Mouse (Mus musculus) neural tube, embryonic 10.5 days (tissue): Measurements from ENCODE around the gene Gstt3.
"Not testable (repeated sequence)": the region's sequence is repeated elsewhere in the genome, so short reads cannot be mapped to it uniquely, and the experiment has no call there.

Experiments used
- DNase-seq: peaks from one replicate; pipeline ENCODE4 v3.0.0-alpha.2; 2017; ENCODE audit warnings: low spot score; ENCODE audit errors: extremely low spot score

Gene Gstt3

DNA sequence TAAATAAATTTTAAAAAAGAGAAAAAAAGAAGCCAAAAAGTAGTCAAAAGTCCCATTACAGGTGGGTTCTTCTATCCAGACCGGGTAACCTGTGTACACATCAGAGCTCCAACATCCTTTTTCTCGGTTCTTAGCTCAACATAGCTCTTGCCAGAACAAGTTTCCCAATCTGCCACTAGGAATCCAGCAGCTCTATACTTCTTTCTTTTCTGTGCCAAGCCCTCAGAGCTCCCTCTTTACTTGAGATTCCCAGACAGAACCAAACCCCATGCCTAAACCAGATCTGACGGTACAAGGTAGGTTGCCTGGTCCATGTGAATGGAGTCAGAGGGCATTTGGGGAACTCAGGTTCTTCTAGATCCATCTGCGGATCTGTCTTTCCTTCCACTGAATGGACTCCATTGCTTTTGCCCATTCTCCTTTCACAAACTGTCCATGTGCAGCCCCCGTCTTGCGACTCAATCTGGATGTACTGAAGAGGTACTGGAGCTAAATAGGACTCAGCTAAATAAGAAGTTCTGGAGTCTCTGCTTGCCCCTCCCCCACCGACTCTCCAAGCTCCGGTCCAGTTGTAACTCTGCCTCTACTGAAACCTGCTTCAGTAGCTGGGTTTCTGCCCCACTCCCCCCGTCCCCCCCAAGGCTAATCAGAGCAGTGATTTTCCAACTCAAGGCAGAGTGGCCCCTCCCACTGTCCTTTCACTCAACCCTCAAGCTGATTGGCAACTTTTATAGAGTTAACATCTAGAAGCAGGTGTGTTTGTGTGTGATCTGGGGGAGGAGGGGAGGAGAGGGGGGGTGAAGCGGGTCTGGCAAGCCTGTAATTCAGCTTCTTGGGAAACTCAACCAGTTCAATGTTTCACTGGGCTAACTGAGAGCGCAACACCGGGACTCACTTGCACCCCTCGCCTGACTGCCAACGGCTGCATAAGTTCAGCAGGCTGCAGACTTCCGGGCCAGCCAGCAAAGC lies 1.7 kb downstream of the Gstt3 start:
- no peak for DNase-seq

DNA sequence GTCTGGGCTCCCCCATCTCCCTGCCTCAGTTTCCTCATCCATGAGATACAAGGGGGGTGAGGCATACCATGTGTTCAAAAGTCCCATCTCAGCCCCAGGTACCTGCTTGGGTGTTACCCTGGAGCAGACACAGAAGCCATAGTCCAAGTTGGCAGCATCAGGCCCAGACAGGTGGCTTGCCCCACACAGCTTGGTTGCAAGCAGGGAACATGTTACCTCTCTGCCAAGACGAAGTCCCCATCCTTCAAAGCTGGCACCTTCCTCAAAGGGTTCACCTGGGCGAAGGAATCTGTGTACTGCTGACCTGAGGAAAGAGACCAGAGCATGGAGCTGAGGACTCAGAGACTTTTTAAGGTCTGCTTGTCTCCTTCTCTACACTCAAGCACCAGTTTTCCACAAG lies 3.3 kb downstream of the Gstt3 start:
- DNase-seq: no peak

DNA sequence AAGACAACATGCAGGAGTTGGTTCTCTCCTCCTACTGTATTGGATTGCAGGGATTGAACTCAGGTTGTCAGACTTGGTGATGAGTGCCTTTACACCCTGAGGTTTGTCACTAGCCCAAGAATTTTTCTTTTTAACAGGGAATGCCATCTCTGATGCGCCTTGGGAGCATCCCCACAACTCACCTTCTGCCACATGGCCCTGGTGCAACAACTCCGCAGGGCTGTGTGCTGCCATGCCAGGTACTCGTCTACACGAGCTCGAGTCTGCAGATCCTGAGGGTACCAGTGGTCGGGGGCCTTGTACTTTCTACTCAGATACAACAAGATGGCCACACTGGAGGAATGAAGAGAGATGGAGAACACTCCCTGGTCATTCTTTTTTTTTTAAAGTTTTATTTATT lies 4.7 kb downstream of the Gstt3 start:
- no peak for DNase-seq

DNA sequence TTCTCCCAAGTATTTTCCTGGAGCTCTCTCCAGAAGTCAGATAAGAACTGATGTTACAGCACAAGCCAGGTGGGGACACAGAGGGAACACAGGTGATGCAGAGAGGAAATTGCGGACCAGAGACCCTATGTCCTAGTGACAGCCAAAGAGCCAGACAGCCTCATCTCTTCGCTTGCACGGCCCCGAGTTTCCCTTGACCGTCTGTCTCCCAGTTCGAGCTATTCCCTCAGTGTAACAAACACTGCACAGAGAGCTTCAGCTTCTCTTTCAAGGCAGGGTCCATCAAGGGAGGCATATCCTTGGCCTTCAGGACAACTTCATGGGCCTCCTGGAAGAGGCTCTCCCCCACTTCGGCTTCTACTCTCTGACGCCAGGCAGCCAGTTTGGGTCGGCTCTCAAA lies 6.6 kb downstream of the Gstt3 start:
- no peak for DNase-seq

DNA sequence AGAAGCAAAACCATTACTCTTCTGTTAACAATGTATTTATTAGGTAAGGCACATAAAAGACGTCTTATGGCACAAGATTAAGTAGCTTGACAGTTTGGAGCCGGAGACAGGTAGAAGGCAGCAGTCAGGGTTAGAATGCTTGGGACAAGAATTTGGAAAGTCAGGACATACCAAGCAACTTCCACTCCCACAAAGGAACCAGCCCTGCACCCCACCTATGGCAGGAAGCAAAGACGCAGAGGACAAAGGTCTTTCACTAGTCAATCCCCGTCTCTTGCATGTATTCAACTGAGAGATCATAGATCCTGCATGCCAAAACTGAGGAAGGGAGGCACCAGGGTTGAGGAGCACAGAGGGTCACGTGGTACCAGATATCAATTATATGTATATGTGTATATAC lies 7.1 kb downstream of the Gstt3 start:
- no peak for DNase-seq

DNA sequence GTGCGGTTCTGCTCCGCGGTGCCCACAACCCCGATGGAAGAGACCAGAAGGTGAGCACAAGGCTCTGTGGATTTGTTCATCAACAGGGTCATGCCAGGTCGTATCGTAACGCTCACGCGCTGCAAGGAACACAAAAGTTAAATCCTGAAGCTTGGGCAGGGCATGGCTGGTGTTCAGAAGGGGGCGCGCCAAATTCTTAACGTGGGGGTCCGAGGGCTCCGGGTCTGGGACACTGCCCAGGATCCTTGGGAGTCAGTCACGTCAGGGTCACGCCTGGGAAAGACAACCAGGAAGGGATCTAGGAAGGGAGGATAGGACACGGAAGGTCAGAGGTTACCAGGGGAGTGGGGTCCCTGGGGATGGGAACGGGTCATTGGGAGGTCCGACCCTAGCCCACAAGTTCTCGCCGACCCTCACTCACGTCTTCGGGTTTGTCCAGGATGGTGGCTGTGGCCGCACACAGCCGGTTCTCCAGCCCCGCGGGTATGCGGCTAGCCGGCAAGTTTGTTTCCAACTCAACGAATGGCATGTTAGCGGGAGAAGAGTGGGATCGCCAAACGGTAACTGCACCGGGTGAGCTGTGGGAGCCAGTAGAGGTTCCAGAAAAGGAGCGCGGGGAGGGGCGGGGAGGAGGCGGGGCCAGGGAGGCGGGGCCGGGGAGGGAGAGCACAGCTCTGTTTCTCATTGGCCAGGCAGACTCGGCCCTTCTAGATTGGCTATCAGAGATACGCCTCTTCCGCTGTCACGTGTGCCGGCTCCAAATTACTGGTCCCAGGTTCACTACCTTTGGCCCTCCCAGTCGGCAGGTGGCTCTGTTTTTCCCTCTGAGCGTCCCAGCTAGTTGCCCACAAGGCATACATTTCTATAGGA lies 8.2 kb downstream of the Gstt3 start, which contains the start of gene Ddt:
TSS of gene Ddt (minus strand) at position 620 of the 870 bp plus-strand sequence.
- peak; percentile 89 for DNase-seq

DNA sequence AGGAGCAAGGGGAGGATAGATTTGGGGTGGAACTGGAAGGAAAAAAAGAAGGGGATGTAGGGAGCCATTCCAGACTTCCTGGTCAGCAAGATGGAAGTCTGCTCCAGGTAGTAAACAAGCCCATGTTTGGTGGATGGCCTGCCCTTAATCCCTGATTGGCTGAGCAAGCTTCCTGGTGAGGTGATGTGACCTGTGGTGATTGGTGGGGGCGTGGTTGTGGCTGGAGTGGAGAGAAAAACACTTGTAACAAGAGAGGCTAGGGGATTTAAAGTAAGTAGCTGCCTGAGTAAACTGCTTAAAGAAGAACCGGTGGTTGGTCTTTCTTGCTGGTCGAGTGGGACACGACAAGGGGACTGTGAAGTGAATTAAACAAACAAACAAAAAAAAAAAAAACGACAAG lies 13.5 kb downstream of the Gstt3 start:
- DNase-seq: not testable (repeated sequence)

DNA sequence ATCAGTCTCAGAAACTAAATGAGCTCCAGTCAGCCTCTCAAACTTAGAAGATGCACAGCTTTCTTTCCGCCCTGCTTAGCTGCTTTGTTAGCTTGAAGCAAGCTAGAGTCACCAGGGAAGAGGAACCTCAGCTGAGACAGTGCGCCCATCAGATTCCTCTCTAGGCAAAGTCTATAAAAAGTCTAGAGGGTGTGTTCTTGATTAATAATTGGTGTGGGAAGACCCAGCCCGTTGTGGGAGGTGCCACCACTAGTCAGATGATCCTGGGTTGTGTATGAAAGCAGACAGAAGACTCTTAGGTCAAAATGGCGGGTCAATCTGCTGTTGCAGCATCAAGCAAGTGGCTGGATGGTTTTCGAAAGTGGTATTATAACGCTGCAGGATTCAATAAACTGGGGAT lies 14.4 kb downstream of the Gstt3 start:
- no peak for DNase-seq

DNA sequence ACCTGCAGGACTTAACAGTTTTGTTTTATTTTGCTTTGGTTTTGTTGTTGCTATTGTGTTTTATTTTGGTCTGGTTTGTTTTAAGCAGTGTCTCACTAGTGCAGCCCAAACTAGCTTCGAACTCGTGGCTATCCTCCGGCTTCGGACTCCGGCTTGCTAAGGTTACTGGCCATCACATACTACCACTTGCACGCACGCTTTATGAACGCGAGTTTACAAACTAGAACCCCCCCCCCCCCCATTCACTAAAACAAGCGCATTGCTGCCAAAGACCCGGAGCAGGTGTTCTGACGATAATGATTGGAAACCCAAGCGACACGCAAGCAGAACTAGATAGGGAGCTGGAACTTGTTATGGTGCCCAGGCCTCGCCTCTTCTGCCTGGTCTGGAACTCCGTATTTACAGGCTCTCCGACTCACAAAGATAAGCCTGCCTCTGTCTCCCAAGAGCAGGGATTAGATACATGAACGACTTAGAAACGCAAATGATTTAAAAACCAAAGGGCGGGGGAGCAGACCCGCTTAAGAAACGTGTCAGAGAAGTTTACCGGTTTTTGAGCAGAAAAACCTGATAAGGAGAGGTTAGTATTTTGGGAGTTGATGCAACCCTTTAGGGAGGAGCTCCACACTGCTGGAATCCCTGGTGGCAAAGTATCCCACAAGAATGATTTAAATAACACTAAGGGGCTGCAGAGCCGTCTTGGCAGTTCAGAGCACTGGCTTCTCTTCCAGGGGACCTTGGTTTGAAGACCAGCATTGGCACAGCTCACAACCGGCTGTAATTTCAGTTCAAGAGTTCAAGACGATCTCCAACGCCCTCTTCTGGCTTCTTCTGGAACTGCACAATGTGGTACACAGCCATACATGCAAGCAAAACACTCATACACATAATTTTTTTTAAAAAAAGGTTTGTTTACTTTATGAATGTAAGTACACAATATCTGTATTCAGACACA lies 16.4 kb downstream of the Gstt3 start:
- DNase-seq: peak; percentile 89

DNA sequence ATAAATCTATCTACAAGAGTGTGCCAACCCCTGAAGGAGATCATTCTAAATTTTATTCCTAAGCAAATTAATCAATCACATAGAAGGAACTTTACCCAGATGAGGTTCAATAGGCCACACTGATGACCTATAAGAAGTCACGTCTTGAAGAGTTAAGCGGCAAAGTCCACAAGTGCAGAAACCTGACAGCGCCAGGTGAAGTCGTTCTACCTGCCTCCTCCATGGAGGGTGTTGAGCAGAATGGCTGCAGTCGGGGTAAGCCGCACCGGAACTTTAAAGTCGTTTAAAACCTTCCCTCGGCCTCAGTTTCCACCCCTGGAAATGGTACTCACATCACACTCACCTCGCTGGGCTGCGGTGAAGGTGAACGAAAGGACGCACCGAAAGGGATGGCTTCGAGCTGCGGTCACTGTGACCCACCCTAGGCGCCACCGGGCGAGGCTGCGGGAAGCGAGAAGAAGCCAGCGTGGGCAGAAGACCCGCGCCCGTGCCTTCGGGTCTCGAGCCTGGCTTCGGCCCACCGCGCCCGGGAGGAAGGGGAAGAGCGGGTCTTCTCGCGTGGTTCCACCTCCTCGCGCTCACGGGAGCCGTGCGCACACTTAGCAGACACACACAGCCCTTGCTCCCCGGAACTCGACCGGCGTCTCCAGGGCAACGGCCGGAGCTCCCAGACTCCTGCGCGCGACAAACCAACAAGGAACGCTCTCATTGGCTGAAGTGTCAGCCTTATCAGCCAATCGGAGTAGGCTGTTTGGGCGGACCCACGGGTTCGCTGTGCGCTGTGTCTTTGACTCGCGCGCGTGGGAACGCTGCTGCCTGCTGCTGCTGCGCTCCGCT lies 17.3 kb downstream of the Gstt3 start, which contains the start of gene Cabin1:
TSS of gene Cabin1 (minus strand) at position 660 of the 837 bp plus-strand sequence.
- peak; percentile 100 for DNase-seq

DNA sequence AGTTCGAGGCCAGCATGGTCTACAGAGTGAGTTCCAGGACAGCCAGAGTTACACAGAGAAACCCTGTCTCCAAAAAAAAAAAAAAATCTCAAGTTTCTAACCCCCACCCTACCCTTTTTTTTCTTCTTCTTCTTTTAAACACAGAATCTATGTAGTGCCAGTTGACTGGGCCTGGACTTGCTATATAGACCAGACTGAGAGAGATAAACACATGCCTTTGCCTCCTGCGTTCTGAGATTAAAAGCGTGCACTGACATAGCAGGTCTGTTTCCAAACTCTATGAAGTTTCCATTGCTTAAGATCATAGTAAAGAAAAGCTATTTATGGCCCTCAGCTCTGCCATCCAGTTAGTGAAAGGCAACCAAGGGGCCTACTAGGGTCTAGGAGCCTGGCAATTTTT lies 18.8 kb downstream of the Gstt3 start:
- DNase-seq: no peak

DNA sequence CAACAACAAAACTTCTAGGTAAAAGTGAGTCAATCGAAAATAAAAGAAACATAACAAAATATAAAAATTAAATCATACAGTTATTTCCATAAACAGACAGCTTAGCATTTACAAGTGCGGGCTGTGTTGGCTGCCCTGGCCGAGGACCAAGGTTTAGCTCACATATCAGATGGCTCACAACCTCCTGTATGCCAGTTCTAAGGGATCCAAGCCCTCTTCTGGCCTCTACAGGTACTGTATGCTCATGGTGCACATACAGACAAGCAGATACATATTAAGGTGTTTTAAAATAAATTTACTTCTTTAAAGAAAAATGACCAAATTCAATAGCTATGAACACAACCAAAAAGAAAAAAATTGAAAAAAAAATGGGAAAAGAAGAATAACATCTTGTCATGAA lies 20.9 kb downstream of the Gstt3 start:
- no peak for DNase-seq

DNA sequence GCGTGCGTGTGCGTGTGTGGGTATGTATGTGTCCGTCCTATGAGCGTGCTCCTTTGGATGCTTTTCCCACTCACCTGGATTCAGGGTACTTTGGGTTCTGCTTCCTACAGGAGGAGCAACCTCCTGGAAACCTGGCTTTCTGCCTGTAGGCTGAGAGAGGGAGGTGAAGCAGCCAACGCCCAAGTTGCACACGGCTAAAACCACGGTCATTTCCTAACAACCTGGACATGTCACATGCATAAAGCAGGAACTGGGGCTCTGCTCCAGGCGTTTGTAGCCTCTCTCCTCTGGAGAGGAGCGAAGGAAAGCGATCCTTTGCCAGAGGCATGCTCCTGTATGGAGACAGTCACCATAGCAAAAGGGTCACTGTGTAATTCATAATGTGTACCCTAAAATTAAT lies 24.5 kb downstream of the Gstt3 start:
- DNase-seq: no peak

DNA sequence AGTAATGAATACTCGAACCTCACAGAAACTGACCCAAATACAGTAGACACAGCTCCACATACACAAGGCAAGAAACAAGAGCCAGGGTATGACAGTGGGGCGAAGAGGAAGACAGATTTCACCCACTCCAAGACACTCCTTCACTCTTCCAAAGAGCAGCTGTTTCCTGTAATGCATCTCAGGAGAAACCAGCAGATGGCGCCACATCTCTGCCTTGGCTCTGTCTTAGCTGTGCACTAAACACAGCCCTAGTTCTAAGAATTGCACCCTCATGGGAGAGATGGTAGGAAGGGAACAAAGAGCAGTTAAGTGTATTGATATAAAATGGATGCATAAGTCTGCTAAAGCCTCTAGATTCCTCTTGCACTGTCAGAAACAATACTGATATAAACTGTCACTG lies 37.2 kb downstream of the Gstt3 start:
- DNase-seq: peak; percentile 79

DNA sequence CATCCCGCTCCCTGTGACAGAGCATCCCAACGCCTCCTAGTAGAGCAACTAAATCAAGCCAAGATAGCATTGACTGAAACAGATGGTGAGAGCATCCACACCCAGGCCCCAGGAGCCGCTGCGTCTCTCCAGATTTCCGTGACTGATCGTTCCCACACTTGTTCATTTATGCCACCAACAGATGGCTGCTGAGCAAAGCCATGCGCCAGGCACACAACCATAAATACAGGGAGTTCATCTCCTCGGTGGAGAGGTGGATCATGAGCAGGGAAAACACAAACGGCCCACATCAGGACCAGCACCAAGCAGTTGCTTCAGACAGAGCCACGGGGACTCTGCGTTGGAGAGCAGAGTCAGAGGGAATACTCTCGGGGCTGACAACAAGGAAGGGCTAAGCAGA lies 37.8 kb downstream of the Gstt3 start:
- no peak for DNase-seq

DNA sequence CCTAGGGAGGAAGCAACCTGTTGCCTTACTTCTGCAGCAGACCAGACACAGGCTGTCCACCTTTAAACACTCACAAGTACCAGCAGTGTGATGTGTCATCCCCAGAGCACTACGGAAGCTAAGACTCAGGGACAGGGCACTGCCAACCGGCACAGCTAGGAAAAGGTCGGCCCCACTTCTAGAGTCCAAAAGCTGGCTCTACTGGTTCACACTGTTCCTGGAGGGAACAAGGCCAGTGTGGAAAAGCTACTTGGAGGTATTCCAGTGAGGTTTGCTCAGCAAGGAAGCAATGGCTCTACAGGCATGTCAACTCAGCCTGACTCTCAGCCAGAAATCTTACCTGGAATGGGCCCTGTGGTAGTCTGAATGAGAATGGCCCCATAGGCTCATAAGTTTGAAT lies 40.3 kb downstream of the Gstt3 start:
- DNase-seq: no peak

DNA sequence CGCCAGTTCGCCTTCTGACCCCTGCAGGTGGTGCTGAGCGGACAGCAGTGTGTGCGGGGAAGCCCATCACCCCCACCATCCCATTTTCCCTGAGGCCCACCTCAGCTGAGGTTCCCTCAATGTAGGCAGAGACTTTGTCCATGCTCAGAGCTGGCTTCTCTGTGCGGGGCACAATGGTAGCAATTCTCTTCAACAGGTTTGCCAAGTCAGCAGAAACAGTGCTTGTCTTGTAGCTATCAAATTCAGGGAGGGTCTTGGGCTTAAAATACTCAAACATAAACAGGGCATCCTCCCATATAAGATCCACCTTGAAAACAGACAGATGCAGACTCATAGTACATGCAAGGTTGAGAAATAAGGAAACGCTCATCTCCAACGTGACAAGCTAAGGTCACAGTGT lies 55.8 kb downstream of the Gstt3 start:
- no peak for DNase-seq
